Comparison of ENCODE assay signal across 22 mouse cellular contexts in the genomic region with DNA sequence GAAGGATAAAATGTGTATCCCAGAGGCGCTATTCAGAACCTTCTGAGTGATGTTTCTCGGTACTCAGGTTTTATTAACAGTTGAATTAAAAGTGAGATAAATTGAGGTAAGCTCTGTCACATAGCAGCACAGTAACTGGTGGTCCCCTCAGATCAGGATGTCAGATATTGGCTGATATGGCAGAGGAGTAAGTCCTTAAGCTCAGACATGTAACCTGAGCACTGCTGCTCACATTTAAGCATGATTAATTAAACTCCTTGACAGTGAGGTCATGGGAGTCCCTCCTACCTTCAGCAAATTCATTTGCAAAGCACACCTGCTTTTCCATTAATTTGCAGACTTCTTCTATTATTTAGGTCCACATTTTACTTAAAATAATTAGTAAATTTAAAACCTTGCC.
DNase-seq lines count a peak whose midpoint lies in the region; ATAC-seq lines count a peak whose summit lies in the region.
"Had no signal": no experiment of that assay in that cellular context is flagged by ENCODE, and none has a peak within 500 bp of the region (broad histone marks: within the 10 kb centered on the region; RNA-seq: fewer than 3 reads in every experiment).

No protein-coding gene starts in this region.

- H3K4me2 ChIP-seq in kidney, embryonic 14.5 days (replicated peaks; ENCODE audit: low read depth, low read length), result no peak overlapping the region
- no peak overlapping the region for H3K4me2 ChIP-seq in kidney, embryonic 16.5 days (replicated peaks; ENCODE audit: low read depth, low read length)
- H3K4me2 ChIP-seq in neural tube, embryonic 14.5 days (ENCODE audit: low read depth, low read length), result no peak overlapping the region
- H3K4me2 ChIP-seq: embryonic facial prominence, embryonic 13.5 days; embryonic facial prominence, embryonic 15.5 days; forebrain, embryonic 12.5 days had no signal

- H3K36me3 ChIP-seq in kidney, embryonic 14.5 days (ENCODE audit: control insufficient read depth, insufficient read depth, low read length), result no peaks in the 10 kb centered on the region
- no peaks in the 10 kb centered on the region for H3K36me3 ChIP-seq in kidney, embryonic 16.5 days (ENCODE audit: insufficient read depth, low read length)
- H3K36me3 ChIP-seq in neural tube, embryonic 14.5 days (ENCODE audit: control insufficient read depth, insufficient read depth, low read length), result no peaks in the 10 kb centered on the region
- H3K36me3 ChIP-seq: embryonic facial prominence, embryonic 13.5 days; embryonic facial prominence, embryonic 15.5 days; forebrain, embryonic 10.5 days; forebrain, embryonic 12.5 days had no signal

- no peaks in the 10 kb centered on the region for H3K4me1 ChIP-seq in kidney, embryonic 14.5 days (ENCODE audit: control insufficient read depth, insufficient read depth, low read length)
- H3K4me1 ChIP-seq in kidney, embryonic 16.5 days (ENCODE audit: insufficient read depth, low read length), result peaks cover 10% of the 10 kb centered on the region; the same call in 1 of the 2 replicates
- H3K4me1 ChIP-seq in neural tube, embryonic 14.5 days (ENCODE audit: control insufficient read depth, insufficient read depth, low read length), result peaks cover 3% of the 10 kb centered on the region; the same call in 1 of the 2 replicates
- H3K4me1 ChIP-seq: forebrain, embryonic 10.5 days; forebrain, embryonic 12.5 days had no signal

- WGBS in kidney, embryonic 14.5 days, result 46% methylated on average over 2 of the region's 2 CpGs
- WGBS in kidney, embryonic 16.5 days, result 43% methylated on average over 2 of the region's 2 CpGs
- 65% methylated on average over 2 of the region's 2 CpGs for WGBS in neural tube, embryonic 14.5 days

- no peak for DNase-seq in kidney, postnatal 25 days
- no peak for DNase-seq in kidney, postnatal 10 days
- DNase-seq in neural tube, embryonic 10.5 days (ENCODE audit: extremely low spot score, low spot score), result no peak
- DNase-seq: adrenal gland, adult 2 months; adrenal gland, postnatal 10 days; adrenal gland, postnatal 25 days; cerebellum, adult 11 months; cerebellum, adult 18-20 months; cerebellum, adult 8-10 months; cerebellum, adult 9-11 months; cerebellum, postnatal 14 days; cerebellum, postnatal 36 days; embryo, embryonic 11 days had no signal

- no peaks in the 10 kb centered on the region for H3K9me3 ChIP-seq in kidney, embryonic 14.5 days (ENCODE audit: control insufficient read depth, low read length)
- no peaks in the 10 kb centered on the region for H3K9me3 ChIP-seq in kidney, embryonic 16.5 days (ENCODE audit: low read length)
- no peaks in the 10 kb centered on the region for H3K9me3 ChIP-seq in neural tube, embryonic 14.5 days (ENCODE audit: control insufficient read depth, low read length)
- H3K9me3 ChIP-seq: embryonic facial prominence, embryonic 13.5 days; embryonic facial prominence, embryonic 15.5 days; forebrain, embryonic 10.5 days; forebrain, embryonic 12.5 days had no signal

- ATAC-seq in kidney, embryonic 14.5 days (ENCODE audit: low FRiP score, low TSS enrichment), result peak; percentile 66; the same call in 1 of the 2 replicates
- 0 out of 2 replicates have a peak, but pooled peaks have one; percentile 57 for ATAC-seq in kidney, embryonic 16.5 days (ENCODE audit: low FRiP score, low TSS enrichment)
- ATAC-seq in neural tube, embryonic 14.5 days (ENCODE audit: low read depth), result peak; percentile 34; the same call in 1 of the 2 replicates
- ATAC-seq: forebrain, embryonic 14.5 days had no signal

- H3K27me3 ChIP-seq in kidney, embryonic 14.5 days (ENCODE audit: control insufficient read depth, insufficient read depth, low read length), result no peaks in the 10 kb centered on the region
- no peaks in the 10 kb centered on the region for H3K27me3 ChIP-seq in kidney, embryonic 16.5 days (ENCODE audit: insufficient read depth, low read length)
- H3K27me3 ChIP-seq in neural tube, embryonic 14.5 days (ENCODE audit: control insufficient read depth, insufficient read depth, low read length), result no peaks in the 10 kb centered on the region
- H3K27me3 ChIP-seq: embryonic facial prominence, embryonic 13.5 days; embryonic facial prominence, embryonic 15.5 days; forebrain, embryonic 12.5 days had no signal

- H3K27ac ChIP-seq in kidney, embryonic 14.5 days (ENCODE audit: low read depth, low read length), result no peak overlapping the region
- no peak overlapping the region for H3K27ac ChIP-seq in kidney, embryonic 16.5 days (ENCODE audit: low read length)
- H3K27ac ChIP-seq in neural tube, embryonic 14.5 days (ENCODE audit: low read depth, low read length), result no peak overlapping the region
- H3K27ac ChIP-seq: embryonic facial prominence, embryonic 13.5 days; embryonic facial prominence, embryonic 15.5 days; forebrain, embryonic 10.5 days; forebrain, embryonic 12.5 days had no signal

- no peak overlapping the region for H3K4me3 ChIP-seq in kidney, embryonic 14.5 days (ENCODE audit: low read length)
- no peak overlapping the region for H3K4me3 ChIP-seq in kidney, embryonic 16.5 days (ENCODE audit: low read length)
- no peak overlapping the region for H3K4me3 ChIP-seq in neural tube, embryonic 14.5 days (ENCODE audit: low read depth, low read length)
- H3K4me3 ChIP-seq: embryonic facial prominence, embryonic 13.5 days; embryonic facial prominence, embryonic 15.5 days; erythroblast, embryonic 14.5 days; forebrain, embryonic 10.5 days; forebrain, embryonic 12.5 days had no signal

- H3K9ac ChIP-seq in kidney, embryonic 14.5 days (ENCODE audit: low read depth, low read length), result no peak overlapping the region
- H3K9ac ChIP-seq in kidney, embryonic 16.5 days (replicated peaks; ENCODE audit: low read length), result no peak overlapping the region
- H3K9ac ChIP-seq in neural tube, embryonic 14.5 days (replicated peaks; ENCODE audit: low read depth, low read length), result no peak overlapping the region
- H3K9ac ChIP-seq: embryonic facial prominence, embryonic 13.5 days; embryonic facial prominence, embryonic 15.5 days; forebrain, embryonic 12.5 days had no signal
